Mouse (Mus musculus) right cerebral cortex, postnatal 10 days (tissue): Measurements from ENCODE around the gene Syt6.
"Not testable (repeated sequence)": the region's sequence is repeated elsewhere in the genome, so short reads cannot be mapped to it uniquely, and the experiment has no call there.

Experiments used
- DNase-seq, 2 experiments: peaks; one replicate each; pipeline ENCODE4 v3.0.0; 2021; ENCODE audit warnings: low spot score in 2 of 2

The Syt6 gene

GRCm38 (mm10) chr3:103601011-103601410, 26.0 kb downstream of the Syt6 start:
- no peak for DNase-seq

GRCm38 (mm10) chr3:103601561-103601960, 26.5 kb downstream of the Syt6 start:
- DNase-seq, result no peak

- no peak for DNase-seq
These were observed 31.1 kb downstream of the Syt6 start for GRCm38 (mm10) chr3:103606045-103606597.

- DNase-seq, result no peak
These were observed 31.9 kb downstream of the Syt6 start for GRCm38 (mm10) chr3:103606660-103607595.

GRCm38 (mm10) chr3:103610231-103610630, 35.2 kb downstream of the Syt6 start:
- no peak for DNase-seq

- DNase-seq, result peak; percentile 44 to 60
These were observed 37.8 kb downstream of the Syt6 start for GRCm38 (mm10) chr3:103612636-103613355.

GRCm38 (mm10) chr3:103615621-103616020, 40.6 kb downstream of the Syt6 start:
- DNase-seq, result no peak

GRCm38 (mm10) chr3:103616981-103617380, 42.0 kb downstream of the Syt6 start:
- no peak for DNase-seq

GRCm38 (mm10) chr3:103620101-103620500, 45.1 kb downstream of the Syt6 start:
- no peak for DNase-seq

GRCm38 (mm10) chr3:103623893-103624470, 49.0 kb downstream of the Syt6 start:
- no peak for DNase-seq

GRCm38 (mm10) chr3:103624591-103625051, 49.6 kb downstream of the Syt6 start:
- no peak for DNase-seq

GRCm38 (mm10) chr3:103625169-103625568, 50.1 kb downstream of the Syt6 start:
- no peak for DNase-seq

- no peak for DNase-seq
These were observed 51.5 kb downstream of the Syt6 start for GRCm38 (mm10) chr3:103626481-103626880.

- no peak for DNase-seq
These were observed 52.6 kb downstream of the Syt6 start for GRCm38 (mm10) chr3:103627661-103628060.

- no peak for DNase-seq
These were observed 58.1 kb downstream of the Syt6 start for GRCm38 (mm10) chr3:103633124-103633523.

- no peak for DNase-seq
These were observed 58.8 kb downstream of the Syt6 start for GRCm38 (mm10) chr3:103633831-103634230.

GRCm38 (mm10) chr3:103634256-103634655, 59.2 kb downstream of the Syt6 start:
- no peak for DNase-seq

- DNase-seq, result no peak
These were observed 62.6 kb downstream of the Syt6 start for GRCm38 (mm10) chr3:103637641-103638040.

- no peak for DNase-seq
These were observed 65.3 kb downstream of the Syt6 start for GRCm38 (mm10) chr3:103640226-103640803.

- DNase-seq, result no peak
These were observed 66.3 kb downstream of the Syt6 start for GRCm38 (mm10) chr3:103641301-103641700.

- not testable (repeated sequence) for DNase-seq
These were observed 70.9 kb downstream of the Syt6 start, which contains the start of gene Atg4a-ps for GRCm38 (mm10) chr3:103645968-103646367. Gene Atg4a-ps, minus strand, starts transcription at chr3:103646068.
